Mouse (Mus musculus) heart, postnatal 0 days (tissue): Measurements from ENCODE around the gene Filip1l.

Source experiments
- CTCF ChIP-seq: IDR thresholded peaks from 2 replicates; pipeline ENCODE4 v1.5.1; 2016; ENCODE audit warnings: antibody characterized with exemption, control low read depth, low read depth
- EP300 ChIP-seq: IDR thresholded peaks from 2 replicates; pipeline ENCODE4 v1.6.1; 2016; ENCODE audit warnings: antibody characterized with exemption, low read depth

- no peak for TF ChIP-seq CTCF
- no peak for TF ChIP-seq EP300
These were observed 220.9 kb downstream of the Filip1l start for GRCm38 (mm10) chr16:57573831-57574230.
